ENCODE assay signal across 9 mouse cellular contexts in the genomic region with DNA sequence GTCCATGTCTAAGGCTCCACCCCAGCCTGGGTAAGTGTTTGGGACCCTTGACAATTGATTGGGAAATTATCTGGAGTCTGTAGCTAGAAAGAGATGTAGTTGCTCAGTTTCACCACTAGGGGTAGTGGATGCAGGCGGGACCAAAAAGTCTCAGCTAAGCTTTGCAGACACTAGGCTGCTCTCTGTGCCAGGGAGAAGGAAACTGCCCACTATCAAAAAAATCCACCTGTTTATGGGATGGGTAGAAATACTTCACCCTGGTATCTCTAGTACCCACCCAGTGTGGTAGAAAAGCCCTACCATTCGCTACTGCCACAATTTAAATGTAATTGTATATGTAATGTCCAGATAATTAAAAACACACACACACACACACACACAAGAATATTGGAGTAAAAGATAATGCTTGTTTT. TPM values are rescaled to one million over a fixed set of nuclear protein-coding genes. Genes with fewer than 3 reads are reported as not detected.
DNase-seq lines count a peak whose midpoint lies in the region; ATAC-seq lines count a peak whose summit lies in the region.
"Had no signal": no experiment of that assay in that cellular context is flagged by ENCODE, and none has a peak within 500 bp of the region (broad histone marks: within the 10 kb centered on the region; RNA-seq: fewer than 3 reads in every experiment).

No protein-coding gene starts in this region.

- ATAC-seq in cerebellum, adult (ENCODE audit: insufficient number of reproducible peaks, low FRiP score, low TSS enrichment), result peak; percentile 51; the same call in 1 of the 2 replicates
- ATAC-seq in forebrain, embryonic 16.5 days, result 0 out of 2 replicates have a peak, but pooled peaks have one; percentile 23
- 0 out of 2 replicates have a peak, but pooled peaks have one; percentile 17 for ATAC-seq in neural tube, embryonic 12.5 days (ENCODE audit: low FRiP score, low read depth)

- no peak overlapping the region for H3K27ac ChIP-seq in forebrain, embryonic 16.5 days (ENCODE audit: low read length)
- no peak overlapping the region for H3K27ac ChIP-seq in neural tube, embryonic 12.5 days

- 39% methylated on average over 2 of the region's 2 CpGs for WGBS in forebrain, embryonic 16.5 days
- 35% methylated on average over 2 of the region's 2 CpGs for WGBS in neural tube, embryonic 12.5 days

- no peak overlapping the region for H3K4me3 ChIP-seq in forebrain, embryonic 16.5 days (replicated peaks; ENCODE audit: low read length)
- no peak overlapping the region for H3K4me3 ChIP-seq in neural tube, embryonic 12.5 days

- H3K4me1 ChIP-seq in forebrain, embryonic 16.5 days (replicated peaks; ENCODE audit: control insufficient read depth, insufficient read depth, low read length), result no peaks in the 10 kb centered on the region
- no peaks in the 10 kb centered on the region for H3K4me1 ChIP-seq in neural tube, embryonic 12.5 days

- H3K4me2 ChIP-seq in forebrain, embryonic 16.5 days (ENCODE audit: low read length), result no peak overlapping the region
- no peak overlapping the region for H3K4me2 ChIP-seq in neural tube, embryonic 12.5 days (replicated peaks)

- H3K27me3 ChIP-seq in forebrain, embryonic 16.5 days (replicated peaks; ENCODE audit: control insufficient read depth, insufficient read depth, low read length), result no peaks in the 10 kb centered on the region
- H3K27me3 ChIP-seq in neural tube, embryonic 12.5 days (replicated peaks), result no peaks in the 10 kb centered on the region

- H3K9me3 ChIP-seq in forebrain, embryonic 16.5 days (ENCODE audit: control insufficient read depth, low read length), result no peaks in the 10 kb centered on the region
- H3K9me3 ChIP-seq in neural tube, embryonic 12.5 days, result no peaks in the 10 kb centered on the region

- no peaks in the 10 kb centered on the region for H3K36me3 ChIP-seq in forebrain, embryonic 16.5 days (ENCODE audit: control insufficient read depth, insufficient read depth)
- no peaks in the 10 kb centered on the region for H3K36me3 ChIP-seq in neural tube, embryonic 12.5 days

- no peak for DNase-seq in cerebellum, adult 9-11 months
- peak; percentile 57 to 63 for DNase-seq in spleen, postnatal 10 days (ENCODE audit: low spot score in 2 of 2)
- no peak for DNase-seq in spleen, postnatal 14 days (ENCODE audit: low spot score in 2 of 2)
- no peak for DNase-seq in natural killer cell, adult 2 months (ENCODE audit: low spot score in 2 of 2)
- no peak for DNase-seq in adrenal gland, postnatal 25 days

- no peak overlapping the region for H3K9ac ChIP-seq in forebrain, embryonic 16.5 days (replicated peaks; ENCODE audit: low read depth, low read length)
- no peak overlapping the region for H3K9ac ChIP-seq in neural tube, embryonic 12.5 days

RNA-seq across cellular contexts. Expression of a gene that starts 17.4 kb away (rescaled TPM):
- not detected in 2 replicates for polyA plus RNA-seq in forebrain, embryonic 16.5 days (2015; fragmentation: Nextera tagmentation; extraction: Ambion mirVana)
- polyA plus RNA-seq in neural tube, embryonic 12.5 days (2016; fragmentation: Nextera tagmentation; extraction: Ambion mirVana), result not detected in 2 replicates
- total RNA-seq in adrenal gland, postnatal 25 days (2021), result not detected in 2 replicates
- polyA plus RNA-seq: C2C12 had no signal

RNA-seq across cellular contexts. Expression of a gene that starts 22.5 kb away (rescaled TPM):
- polyA plus RNA-seq in forebrain, embryonic 16.5 days (2015; fragmentation: Nextera tagmentation; extraction: Ambion mirVana), result 6.4 and 9.0 TPM in 2 replicates
- polyA plus RNA-seq in neural tube, embryonic 12.5 days (2016; fragmentation: Nextera tagmentation; extraction: Ambion mirVana), result 3.0 and 3.4 TPM in 2 replicates
- total RNA-seq in adrenal gland, postnatal 25 days (2021), result 34.6 and 48.9 TPM in 2 replicates

Comparison
In these comparisons a context has a peak if more than half of its experiments do, and no peak if none do; other contexts are left out.
1. DNase-seq: peak in spleen, postnatal 10 days (2 of 2); none in cerebellum, adult 9-11 months (single experiment), spleen, postnatal 14 days (0 of 2), natural killer cell, adult 2 months (0 of 2) and adrenal gland, postnatal 25 days (single experiment).
2. Peak in every context shown above with its lines, with median percentiles within 50 percentile points of each other: ATAC-seq.